ENCODE assay signal across 9 mouse cellular contexts in genomic region chr11:20396204-20396848, GRCm38 (mm10).
A peak's percentile ranks its signal among the peaks of the same experiment; 100 is the strongest.
DNase-seq lines count a peak whose midpoint lies in the region; TF ChIP-seq lines count a peak whose summit lies in the region.
"Had no signal": no experiment of that assay in that cellular context is flagged by ENCODE, and none has a peak within 500 bp of the region (broad histone marks: within the 10 kb centered on the region; RNA-seq: fewer than 3 reads in every experiment).

No protein-coding gene starts in this region.

- no peaks in the 10 kb centered on the region for H3K36me3 ChIP-seq in thymus, adult 2 months (ENCODE audit: control insufficient read depth, insufficient read depth, low read length)

- no peaks in the 10 kb centered on the region for H3K27me3 ChIP-seq in thymus, adult 2 months (ENCODE audit: control insufficient read depth, insufficient read depth, low read length)

- 87% methylated on average over 11 of the region's 11 CpGs for WGBS in thymus, adult 2 months

- H3K4me3 ChIP-seq in thymus, adult 2 months (ENCODE audit: control insufficient read depth, insufficient read depth, low read length): no peak overlapping the region

- H3K27ac ChIP-seq in thymus, adult 2 months (ENCODE audit: control insufficient read depth, insufficient read depth, low read length): no peak overlapping the region

- DNase-seq in adrenal gland, postnatal 10 days: peak; percentile 7
- DNase-seq in adrenal gland, postnatal 25 days: no peak
- peak; percentile 65 for DNase-seq in brain, adult 2 months (ENCODE audit: low read depth, low spot score)
- peak; percentile 40 to 47 for DNase-seq in layer of hippocampus, postnatal 36 days
- peak; percentile 35 for DNase-seq in lung, postnatal 25 days (ENCODE audit: low spot score)
- DNase-seq in kidney, adult 8-10 months: no peak
- no peak for DNase-seq in embryo, embryonic 10.5 days (ENCODE audit: low spot score)
- DNase-seq in thymus, adult 2 months: no peak
- DNase-seq: gastrocnemius, postnatal 25 days had no signal

- TF ChIP-seq CTCF in thymus, adult 2 months (IDR thresholded peaks at IDR 0.05; ENCODE audit: borderline replicate concordance, control insufficient read depth, extremely low read depth, insufficient read depth, low read length, poor library complexity): no peak

- H3K4me1 ChIP-seq in thymus, adult 2 months (replicated peaks; ENCODE audit: control insufficient read depth, insufficient read depth, low read length): no peaks in the 10 kb centered on the region

- TF ChIP-seq POLR2A in thymus, adult 2 months (IDR thresholded peaks at IDR 0.05; ENCODE audit: control insufficient read depth, extremely low read depth, insufficient read depth, low read length, poor library complexity): no peak

Comparison
In these comparisons a context has a peak if more than half of its experiments do, and no peak if none do; other contexts are left out.
1. DNase-seq: peak in adrenal gland, postnatal 10 days (single experiment), brain, adult 2 months (single experiment), layer of hippocampus, postnatal 36 days (2 of 2) and lung, postnatal 25 days (single experiment); none in adrenal gland, postnatal 25 days (single experiment), kidney, adult 8-10 months (0 of 2), embryo, embryonic 10.5 days (single experiment) and thymus, adult 2 months (single experiment).